In genomic region chr12:44532337-44533113, GRCm38 (mm10) we compare ENCODE assay signal across 17 mouse cellular contexts.
DNase-seq lines count a peak whose midpoint lies in the region; ATAC-seq and TF ChIP-seq lines count a peak whose summit lies in the region.
"Had no signal": no experiment of that assay in that cellular context is flagged by ENCODE, and none has a peak within 500 bp of the region (broad histone marks: within the 10 kb centered on the region; RNA-seq: fewer than 3 reads in every experiment).

No protein-coding gene starts in this region.

- 69% methylated on average over 19 of the region's 19 CpGs for WGBS in hindbrain, embryonic 11.5 days
- 80% methylated on average over 19 of the region's 19 CpGs for WGBS in hindbrain, embryonic 10.5 days
- whole genome bisulfite sequencing in forebrain, embryonic 14.5 days = 70% methylated on average over 19 of the region's 19 CpGs
- 40% methylated on average over 19 of the region's 19 CpGs for WGBS in hindbrain, embryonic 14.5 days
- 48% methylated on average over 19 of the region's 19 CpGs for WGBS in neural tube, embryonic 13.5 days
- WGBS in lung, adult 2 months = 76% methylated on average over 19 of the region's 19 CpGs

- 0 out of 2 replicates have a peak, but pooled peaks have one; percentile 39 for ATAC-seq in hindbrain, embryonic 11.5 days (ENCODE audit: low FRiP score)
- peak; percentile 21; the same call in 1 of the 2 replicates for ATAC-seq in forebrain, embryonic 14.5 days
- no peak; the same call in 1 of the 2 replicates for ATAC-seq in hindbrain, embryonic 14.5 days (ENCODE audit: low FRiP score)
- 0 out of 2 replicates have a peak, but pooled peaks have one; percentile 28 for ATAC-seq in neural tube, embryonic 13.5 days (ENCODE audit: low read depth)
- ATAC-seq: intestine, embryonic 16.5 days; liver, postnatal 0 days had no signal

- no peak for TF ChIP-seq CTCF in lung, adult 2 months (IDR thresholded peaks at IDR 0.05; ENCODE audit: insufficient read depth, low read length)

- no peaks in the 10 kb centered on the region for H3K4me1 ChIP-seq in hindbrain, embryonic 11.5 days (replicated peaks; ENCODE audit: control insufficient read depth, insufficient read depth, low read length)
- H3K4me1 ChIP-seq in hindbrain, embryonic 10.5 days (replicated peaks) = peaks cover 7% of the 10 kb centered on the region
- no peaks in the 10 kb centered on the region for H3K4me1 ChIP-seq in forebrain, embryonic 14.5 days (ENCODE audit: control insufficient read depth, insufficient read depth, low read length)
- peaks cover 31% of the 10 kb centered on the region; the same call in 1 of the 2 replicates for H3K4me1 ChIP-seq in hindbrain, embryonic 14.5 days (replicated peaks; ENCODE audit: control insufficient read depth, insufficient read depth, low read length)
- H3K4me1 ChIP-seq in neural tube, embryonic 13.5 days (replicated peaks) = peaks cover 36% of the 10 kb centered on the region
- no peaks in the 10 kb centered on the region for H3K4me1 ChIP-seq in lung, adult 2 months (ENCODE audit: control insufficient read depth, insufficient read depth, low read length)
- H3K4me1 ChIP-seq: embryonic facial prominence, embryonic 10.5 days had no signal

- H3K9me3 ChIP-seq in hindbrain, embryonic 11.5 days (ENCODE audit: control insufficient read depth, low read length) = no peaks in the 10 kb centered on the region
- no peaks in the 10 kb centered on the region for H3K9me3 ChIP-seq in hindbrain, embryonic 10.5 days
- H3K9me3 ChIP-seq in forebrain, embryonic 14.5 days (replicated peaks; ENCODE audit: control insufficient read depth, low read length) = no peaks in the 10 kb centered on the region
- H3K9me3 ChIP-seq in hindbrain, embryonic 14.5 days (ENCODE audit: control insufficient read depth, low read length) = no peaks in the 10 kb centered on the region
- H3K9me3 ChIP-seq in neural tube, embryonic 13.5 days = no peaks in the 10 kb centered on the region
- H3K9me3 ChIP-seq: embryonic facial prominence, embryonic 10.5 days had no signal

- H3K36me3 ChIP-seq in hindbrain, embryonic 11.5 days (ENCODE audit: control insufficient read depth, insufficient read depth, low read length) = no peaks in the 10 kb centered on the region
- no peaks in the 10 kb centered on the region for H3K36me3 ChIP-seq in hindbrain, embryonic 10.5 days
- no peaks in the 10 kb centered on the region for H3K36me3 ChIP-seq in forebrain, embryonic 14.5 days (ENCODE audit: control insufficient read depth, insufficient read depth, low read length)
- H3K36me3 ChIP-seq in hindbrain, embryonic 14.5 days (replicated peaks; ENCODE audit: control insufficient read depth, insufficient read depth) = no peaks in the 10 kb centered on the region; the same call in 1 of the 2 replicates
- no peaks in the 10 kb centered on the region for H3K36me3 ChIP-seq in neural tube, embryonic 13.5 days
- H3K36me3 ChIP-seq: embryonic facial prominence, embryonic 10.5 days; G1E had no signal

- TF ChIP-seq POLR2A in lung, adult 2 months (IDR thresholded peaks at IDR 0.05; ENCODE audit: borderline replicate concordance, extremely low read depth, low read depth, low read length) = no peak

- H3K27me3 ChIP-seq in hindbrain, embryonic 11.5 days (ENCODE audit: control insufficient read depth, insufficient read depth, low read length) = no peaks in the 10 kb centered on the region
- no peaks in the 10 kb centered on the region for H3K27me3 ChIP-seq in hindbrain, embryonic 10.5 days (ENCODE audit: insufficient read depth, poor library complexity, severe bottlenecking)
- no peaks in the 10 kb centered on the region for H3K27me3 ChIP-seq in forebrain, embryonic 14.5 days (replicated peaks; ENCODE audit: control insufficient read depth, insufficient read depth, low read length)
- H3K27me3 ChIP-seq in hindbrain, embryonic 14.5 days (ENCODE audit: control insufficient read depth, insufficient read depth, low read length) = no peaks in the 10 kb centered on the region
- no peaks in the 10 kb centered on the region for H3K27me3 ChIP-seq in neural tube, embryonic 13.5 days

- no peak overlapping the region for H3K27ac ChIP-seq in hindbrain, embryonic 11.5 days (ENCODE audit: low read depth, low read length)
- no peak overlapping the region for H3K27ac ChIP-seq in hindbrain, embryonic 10.5 days
- H3K27ac ChIP-seq in forebrain, embryonic 14.5 days (ENCODE audit: low read depth, low read length) = peak overlapping the region; percentile 56
- peak overlapping the region; percentile 76 for H3K27ac ChIP-seq in hindbrain, embryonic 14.5 days
- peak overlapping the region; percentile 61 for H3K27ac ChIP-seq in neural tube, embryonic 13.5 days (replicated peaks)
- H3K27ac ChIP-seq: embryonic facial prominence, embryonic 10.5 days had no signal

- H3K9ac ChIP-seq in hindbrain, embryonic 11.5 days (ENCODE audit: low read depth, low read length) = no peak overlapping the region
- H3K9ac ChIP-seq in forebrain, embryonic 14.5 days (ENCODE audit: low read length) = no peak overlapping the region
- H3K9ac ChIP-seq in hindbrain, embryonic 14.5 days = peak overlapping the region; percentile 39; the same call in 1 of the 2 replicates
- H3K9ac ChIP-seq in neural tube, embryonic 13.5 days = 0 out of 2 replicates have a peak overlapping the region, but pooled peaks have one; percentile 35
- H3K9ac ChIP-seq: liver, postnatal 0 days had no signal

- no peak overlapping the region for H3K4me2 ChIP-seq in hindbrain, embryonic 11.5 days (replicated peaks; ENCODE audit: low read depth, low read length)
- 0 out of 2 replicates have a peak overlapping the region, but pooled peaks have one; percentile 12 for H3K4me2 ChIP-seq in forebrain, embryonic 14.5 days (ENCODE audit: low read length)
- H3K4me2 ChIP-seq in hindbrain, embryonic 14.5 days (replicated peaks) = peak overlapping the region; percentile 36
- peak overlapping the region; percentile 31 for H3K4me2 ChIP-seq in neural tube, embryonic 13.5 days

- no peak for DNase-seq in hindbrain, embryonic 11.5 days (ENCODE audit: low spot score)
- DNase-seq in hindbrain, embryonic 10.5 days (ENCODE audit: low spot score) = no peak
- peak; percentile 29 for DNase-seq in forebrain, embryonic 14.5 days (ENCODE audit: low spot score)
- DNase-seq in hindbrain, embryonic 14.5 days (ENCODE audit: low spot score) = no peak
- DNase-seq in lung, adult 2 months = no peak
- DNase-seq in kidney, postnatal 25 days = no peak
- DNase-seq: adrenal gland, postnatal 25 days; cerebellum, adult 8-10 months; gastrocnemius, postnatal 10 days; heart, postnatal 14 days; kidney, postnatal 10 days; liver, postnatal 0 days; lung, postnatal 4 days had no signal

- H3K4me3 ChIP-seq in hindbrain, embryonic 11.5 days (ENCODE audit: low read depth, low read length) = no peak overlapping the region
- H3K4me3 ChIP-seq in hindbrain, embryonic 10.5 days = no peak overlapping the region
- peak overlapping the region; percentile 3; the same call in 1 of the 2 replicates for H3K4me3 ChIP-seq in forebrain, embryonic 14.5 days (ENCODE audit: low read depth, low read length)
- 0 out of 2 replicates have a peak overlapping the region, but pooled peaks have one; percentile 2 for H3K4me3 ChIP-seq in hindbrain, embryonic 14.5 days (replicated peaks; ENCODE audit: low read length)
- H3K4me3 ChIP-seq in neural tube, embryonic 13.5 days = no peak overlapping the region
- H3K4me3 ChIP-seq in lung, adult 2 months (replicated peaks; ENCODE audit: extremely low read depth, low read depth, low read length) = no peak overlapping the region
- H3K4me3 ChIP-seq: embryonic facial prominence, embryonic 10.5 days had no signal

Comparison
In these comparisons a context has a peak if more than half of its experiments do, and no peak if none do; other contexts are left out.
1. H3K27ac ChIP-seq: peak in forebrain, embryonic 14.5 days (single experiment), hindbrain, embryonic 14.5 days (single experiment) and neural tube, embryonic 13.5 days (single experiment); none in hindbrain, embryonic 11.5 days (single experiment) and hindbrain, embryonic 10.5 days (single experiment).
2. H3K4me3 ChIP-seq: peak in forebrain, embryonic 14.5 days (single experiment) and hindbrain, embryonic 14.5 days (single experiment); none in hindbrain, embryonic 11.5 days (single experiment), hindbrain, embryonic 10.5 days (single experiment), neural tube, embryonic 13.5 days (single experiment) and lung, adult 2 months (single experiment).
3. H3K9ac ChIP-seq: peak in hindbrain, embryonic 14.5 days (single experiment) and neural tube, embryonic 13.5 days (single experiment); none in hindbrain, embryonic 11.5 days (single experiment) and forebrain, embryonic 14.5 days (single experiment).